Mouse (Mus musculus) adrenal gland, adult 18-20 months (tissue): ENCODE data around the gene Tmem8. TPM values are rescaled to one million over a fixed set of nuclear protein-coding genes. Genes with fewer than 3 reads are reported as not detected.
A peak's percentile ranks its signal among the peaks of the same experiment; 100 is the strongest.
"Not testable (repeated sequence)": the region's sequence is repeated elsewhere in the genome, so short reads cannot be mapped to it uniquely, and the experiment has no call there.

Experiments
- DNase-seq, 2 experiments: peaks; one replicate each; pipeline ENCODE4 v3.0.0; 2021 to 2022; ENCODE audit warnings: low spot score in 2 of 2
- long read RNA-seq, 2 experiments: library from polyadenylated mRNA; stranded (forward); transcript quantifications; one replicate each; pipeline ENCODE4 v2.0.0; 2021
- total RNA-seq, 2 experiments: library from RNA; stranded (reverse); gene quantifications; 1 replicate in 1 of 2; 2 replicates in 1 of 2; pipeline ENCODE4 v1.2.3; 2021

The Tmem8 gene
- total RNA-seq = 1 to 10 TPM; 6.4 to 7.6 TPM
- long read RNA-seq, experiment 1, partial matches to known transcripts = 1 of 3 reads
- long read RNA-seq, experiment 1, other reads (novel, unspliced or antisense) = 2 of 3 reads
- long read RNA-seq, experiment 2, partial matches to known transcripts = 6 of 9 reads
- long read RNA-seq, experiment 2, other reads (novel, unspliced or antisense) = 1 of 9 reads

- DNase-seq = peak; percentile 69 to 71
Measured at GRCm38 (mm10) chr17:26113181-26113948, at the start of gene Tmem8. Gene Tmem8, plus strand, starts transcription at chr17:26113299.

- no peak for DNase-seq
Measured at GRCm38 (mm10) chr17:26064916-26065315, 48.2 kb upstream of the Tmem8 start.

- no peak for DNase-seq
Measured at GRCm38 (mm10) chr17:26066488-26067020, 46.5 kb upstream of the Tmem8 start.

- DNase-seq = no peak
Measured at GRCm38 (mm10) chr17:26068024-26068830, 44.9 kb upstream of the Tmem8 start.

- DNase-seq = peak; percentile 76
Measured at GRCm38 (mm10) chr17:26068831-26069739, 44.0 kb upstream of the Tmem8 start, which contains the start of gene Rab11fip3. Gene Rab11fip3, minus strand, starts transcription at chr17:26069555.

- no peak for DNase-seq
Measured at GRCm38 (mm10) chr17:26070136-26070535, 43.0 kb upstream of the Tmem8 start.

- DNase-seq = no peak
Measured at GRCm38 (mm10) chr17:26075246-26075645, 37.9 kb upstream of the Tmem8 start.

- DNase-seq = no peak
Measured at GRCm38 (mm10) chr17:26078851-26079250, 34.2 kb upstream of the Tmem8 start.

GRCm38 (mm10) chr17:26080867-26081266 is 32.2 kb upstream of the Tmem8 start:
- DNase-seq = no peak

GRCm38 (mm10) chr17:26087059-26087564 is 26.0 kb upstream of the Tmem8 start:
- DNase-seq = no peak

GRCm38 (mm10) chr17:26089905-26090632 is 23.0 kb upstream of the Tmem8 start, which contains the start of gene Decr2:
Gene Decr2, minus strand, starts transcription at chr17:26090337.
- peak; percentile 80 to 81 for DNase-seq

GRCm38 (mm10) chr17:26094531-26095110 is 18.5 kb upstream of the Tmem8 start:
- DNase-seq = no peak

- peak; percentile 52 to 63 for DNase-seq
Measured at GRCm38 (mm10) chr17:26095121-26095740, 17.9 kb upstream of the Tmem8 start, which contains the start of gene Nme4. Gene Nme4, minus strand, starts transcription at chr17:26095602.

- no peak for DNase-seq
Measured at GRCm38 (mm10) chr17:26098461-26098860, 14.6 kb upstream of the Tmem8 start.

- not testable (repeated sequence) for DNase-seq
Measured at GRCm38 (mm10) chr17:26099316-26099715, 13.8 kb upstream of the Tmem8 start.

- no peak for DNase-seq
Measured at GRCm38 (mm10) chr17:26100166-26100565, 12.9 kb upstream of the Tmem8 start.

GRCm38 (mm10) chr17:26101478-26101877 is 11.6 kb upstream of the Tmem8 start:
- DNase-seq = no peak

- DNase-seq = no peak
Measured at GRCm38 (mm10) chr17:26105619-26106018, 7.5 kb upstream of the Tmem8 start.
